Mouse (Mus musculus) hindbrain, embryonic 13.5 days (tissue): Measurements from ENCODE around the gene Gm48551. TPM values are rescaled to one million over a fixed set of nuclear protein-coding genes. Genes with fewer than 3 reads are reported as not detected.

ENCODE experiments used
- ATAC-seq: fragments of 200-750 bp; cut with Nextera tagmentation; 2 replicates; pipeline ENCODE4 v1.8.0; 2017; ENCODE audit warnings: moderate TSS enrichment; ENCODE audit not compliant: low FRiP score
- H3K27ac ChIP-seq: fragments of 300-500 bp; sonication (generic); 2 replicates; pipeline ENCODE4 v1.5.1; 2015; ENCODE audit warnings: inconsistent platforms, mild to moderate bottlenecking, moderate library complexity
- H3K27me3 ChIP-seq: fragments of 300-500 bp; sonication (generic); 2 replicates; pipeline ENCODE4 v1.6.1; 2015; ENCODE audit warnings: mild to moderate bottlenecking, inconsistent platforms
- H3K36me3 ChIP-seq: fragments of 300-500 bp; sonication (generic); 2 replicates; pipeline ENCODE4 v1.6.1; 2015; ENCODE audit warnings: mild to moderate bottlenecking, inconsistent platforms
- H3K4me1 ChIP-seq: fragments of 300-500 bp; sonication (generic); replicated peaks from 2 replicates; pipeline ENCODE4 v1.6.1; 2015; ENCODE audit warnings: inconsistent platforms
- H3K4me2 ChIP-seq: fragments of 300-500 bp; sonication (generic); 2 replicates; pipeline ENCODE4 v1.6.1; 2015; ENCODE audit warnings: inconsistent platforms, mild to moderate bottlenecking, moderate library complexity
- H3K4me3 ChIP-seq: fragments of 300-500 bp; sonication (generic); 2 replicates; pipeline ENCODE4 v1.5.1; 2015; ENCODE audit warnings: mild to moderate bottlenecking, inconsistent platforms
- H3K9ac ChIP-seq: fragments of 300-500 bp; sonication (generic); 2 replicates; pipeline ENCODE4 v1.6.1; 2015; ENCODE audit warnings: mild to moderate bottlenecking, inconsistent platforms
- H3K9me3 ChIP-seq: fragments of 300-500 bp; sonication (generic); 2 replicates; pipeline ENCODE4 v1.6.1; 2016; ENCODE audit warnings: inconsistent platforms
- WGBS: fragments of 180-500 bp; shearing (Covaris S2); methylation state at CpG from one replicate; pipeline ENCODE4 v1.1.7; 2015; 5-methylcytosine and 5-hydroxymethylcytosine counted together
- polyA plus RNA-seq: library from polyadenylated mRNA; unstranded; fragments of >200 nt; fragmentation: Nextera tagmentation; extraction: Ambion mirVana; gene quantifications from 2 replicates; pipeline ENCODE4 v1.2.1, GENCODE M21; 2015

Gene Gm48551
- polyA plus RNA-seq, 1 experiment from 2014 or later, result 6.5 TPM

DNA sequence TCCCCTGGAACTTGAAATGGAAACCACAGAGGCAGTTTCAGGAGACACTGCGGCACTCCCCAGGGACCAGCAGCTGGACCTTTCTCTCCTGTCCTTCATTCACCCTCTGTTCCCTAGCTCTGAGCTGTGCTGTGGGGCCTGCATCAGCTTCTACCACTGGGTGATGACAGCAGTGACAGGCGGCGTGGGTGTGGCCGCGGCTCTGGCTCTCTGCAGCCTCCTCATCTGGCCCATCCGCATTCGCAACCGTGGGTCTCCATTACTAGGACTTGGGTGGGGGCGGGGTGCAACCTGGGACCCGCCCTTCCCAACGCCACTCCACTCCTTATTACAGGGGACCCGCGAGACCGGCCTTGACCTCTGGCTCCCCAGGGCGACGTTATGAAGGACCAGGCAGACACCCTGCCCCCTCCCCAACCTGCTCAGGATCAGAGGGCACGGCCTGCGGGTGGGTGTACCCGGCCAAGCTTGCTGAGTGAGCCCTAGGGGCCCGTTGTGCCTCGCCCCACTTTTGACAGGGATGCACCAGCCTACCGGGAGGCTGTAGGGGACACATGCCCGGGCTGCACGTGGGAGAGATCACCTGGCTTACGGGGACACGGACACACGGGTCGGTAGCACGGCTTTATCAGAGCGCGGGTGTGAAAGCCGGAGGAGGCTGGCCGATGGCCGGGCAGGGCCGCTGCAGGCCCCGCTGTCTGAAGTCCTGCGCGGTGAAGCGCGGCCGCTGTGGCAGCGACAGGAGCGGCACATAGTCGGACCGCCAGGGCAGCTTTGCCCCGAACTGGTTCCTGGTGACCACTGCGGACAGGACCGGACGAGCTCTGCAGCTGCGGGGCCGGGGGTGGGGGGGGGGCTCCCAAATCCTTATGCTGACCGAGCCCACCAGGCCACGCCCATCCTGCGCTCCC lies 20.6 kb upstream of the Gm48551 start:
- peaks cover 42% of the 10 kb centered on the region for H3K27me3 ChIP-seq
- H3K4me2 ChIP-seq, result peak overlapping the region; percentile 52
- H3K27ac ChIP-seq, result no peak overlapping the region
- no peaks in the 10 kb centered on the region for H3K9me3 ChIP-seq
- H3K4me1 ChIP-seq, result peaks cover 54% of the 10 kb centered on the region
- peak overlapping the region; percentile 30 for H3K4me3 ChIP-seq
- H3K36me3 ChIP-seq, result peaks cover 43% of the 10 kb centered on the region
- ATAC-seq, result no peak
- WGBS, result 10% methylated on average over 54 of the region's 54 CpGs
- H3K9ac ChIP-seq, result peak overlapping the region; percentile 63

DNA sequence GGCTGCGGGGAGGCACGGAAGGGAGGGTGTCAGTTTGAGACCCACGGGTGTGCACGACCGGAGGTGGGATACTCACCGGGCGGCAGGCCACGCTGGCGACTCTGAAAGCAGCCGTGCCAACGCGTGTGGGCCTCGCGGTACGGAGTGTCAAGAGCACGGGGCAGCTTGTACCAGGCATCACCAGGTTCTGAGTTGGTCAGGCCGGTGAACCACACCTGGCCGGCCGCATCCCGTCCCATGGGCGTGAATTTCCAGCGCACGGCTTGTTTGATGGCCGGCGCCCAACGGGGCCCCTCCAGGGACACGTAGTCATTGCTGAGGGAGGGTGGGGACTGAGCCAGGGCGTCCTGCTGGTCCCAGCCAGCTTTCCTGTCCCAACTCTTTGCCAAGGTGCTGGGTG lies 19.6 kb upstream of the Gm48551 start:
- ATAC-seq, result no peak
- 12% methylated on average over 28 of the region's 28 CpGs for WGBS
- peak overlapping the region; percentile 63 for H3K9ac ChIP-seq
- H3K27ac ChIP-seq, result no peak overlapping the region
- peaks cover 36% of the 10 kb centered on the region for H3K27me3 ChIP-seq
- peaks cover 53% of the 10 kb centered on the region for H3K36me3 ChIP-seq
- H3K4me1 ChIP-seq, result peaks cover 47% of the 10 kb centered on the region
- H3K4me3 ChIP-seq, result peak overlapping the region; percentile 30; the same call in 1 of the 2 replicates
- H3K4me2 ChIP-seq, result peak overlapping the region; percentile 52
- H3K9me3 ChIP-seq, result no peaks in the 10 kb centered on the region

DNA sequence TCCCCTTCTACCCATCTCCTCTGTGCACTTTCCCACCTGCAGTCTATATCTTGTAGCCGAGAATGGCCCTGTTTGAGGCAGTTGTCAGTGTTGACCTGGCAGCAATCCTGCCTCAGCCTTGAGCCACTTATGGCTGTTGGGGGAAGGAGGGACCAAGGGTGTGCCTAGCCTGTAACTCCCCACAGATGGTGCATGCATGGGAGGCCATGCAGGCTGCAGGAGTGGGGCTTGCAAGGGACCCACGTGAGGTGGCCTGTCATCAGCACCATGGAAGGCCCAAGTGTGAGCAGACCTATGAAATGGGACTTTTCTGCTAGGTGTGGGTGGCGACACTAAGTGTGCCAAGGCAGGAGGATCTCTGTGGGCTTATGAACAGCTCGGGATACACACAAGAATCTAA lies 19.2 kb upstream of the Gm48551 start:
- Histone ChIP-seq H3K9me3 (no peaks in the 10 kb centered on the region), H3K36me3 (peaks cover 57% of the 10 kb centered on the region), H3K27me3 (peaks cover 34% of the 10 kb centered on the region), H3K4me1 (peaks cover 47% of the 10 kb centered on the region), H3K4me2 (no peak overlapping the region), H3K27ac (no peak overlapping the region), H3K4me3 (0 out of 2 replicates have a peak overlapping the region, but pooled peaks have one; percentile 30), H3K9ac (peak overlapping the region; percentile 63; the same call in 1 of the 2 replicates)
- ATAC-seq, result no peak
- WGBS, result 36% methylated on average over 4 of the region's 4 CpGs

DNA sequence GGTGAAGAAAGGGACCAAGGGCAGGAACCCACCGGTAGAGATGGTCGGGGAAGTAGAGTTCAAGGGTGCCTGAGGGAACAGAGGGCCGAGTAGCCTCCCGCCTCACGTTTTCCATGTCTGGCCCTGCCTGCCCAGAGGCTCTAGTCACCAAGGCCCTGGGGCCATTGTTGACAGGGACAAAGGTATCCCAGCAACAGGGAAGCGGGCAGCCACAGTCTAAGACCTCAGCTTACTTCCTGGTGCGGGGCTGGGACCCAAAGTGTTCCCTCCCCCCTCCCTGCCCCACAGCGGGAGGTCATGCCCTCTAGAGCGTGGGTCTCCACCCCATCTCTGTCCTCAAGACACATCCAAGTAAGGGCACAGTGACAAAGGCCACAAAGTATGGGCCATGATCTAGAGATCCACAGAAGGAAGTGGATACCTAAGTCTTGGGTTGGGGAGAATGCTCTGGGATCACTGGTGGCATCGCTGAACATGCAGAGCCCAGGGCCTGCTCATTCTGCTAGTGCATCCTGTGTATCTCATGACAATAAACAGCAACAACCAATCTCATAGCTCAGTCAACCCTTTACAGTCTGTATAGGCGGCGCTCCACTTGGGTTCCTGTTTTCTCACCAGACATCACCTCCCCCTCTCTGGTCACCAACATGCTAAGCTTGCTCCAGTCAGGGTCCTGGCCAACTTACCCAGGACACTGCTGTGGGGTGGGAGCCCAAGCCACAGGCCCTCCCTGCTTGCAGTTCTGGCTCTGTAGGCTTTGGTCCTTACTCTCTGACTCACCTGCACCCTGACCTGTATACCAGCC lies 18.4 kb upstream of the Gm48551 start, which contains the start of gene 4930404N11Rik:
TSS of gene 4930404N11Rik (minus strand) at position 145 of the 805 bp plus-strand sequence.
- peak within 1 kb of the TSS; percentile 26; the same call in 1 of the 2 replicates for H3K27ac ChIP-seq
- peak within 1 kb of the TSS; percentile 63 for H3K9ac ChIP-seq
- H3K4me2 ChIP-seq, result peak within 1 kb of the TSS; percentile 52
- peaks cover 65% of the 10 kb centered on the region for H3K36me3 ChIP-seq
- H3K4me3 ChIP-seq, result peak within 1 kb of the TSS; percentile 30; the same call in 1 of the 2 replicates
- no peaks in the 10 kb centered on the region for H3K9me3 ChIP-seq
- no peak; the same call in 1 of the 2 replicates for ATAC-seq
- H3K27me3 ChIP-seq, result peaks cover 34% of the 10 kb centered on the region
- WGBS, result 18% methylated on average over 12 of the region's 12 CpGs
- H3K4me1 ChIP-seq, result peaks cover 42% of the 10 kb centered on the region

DNA sequence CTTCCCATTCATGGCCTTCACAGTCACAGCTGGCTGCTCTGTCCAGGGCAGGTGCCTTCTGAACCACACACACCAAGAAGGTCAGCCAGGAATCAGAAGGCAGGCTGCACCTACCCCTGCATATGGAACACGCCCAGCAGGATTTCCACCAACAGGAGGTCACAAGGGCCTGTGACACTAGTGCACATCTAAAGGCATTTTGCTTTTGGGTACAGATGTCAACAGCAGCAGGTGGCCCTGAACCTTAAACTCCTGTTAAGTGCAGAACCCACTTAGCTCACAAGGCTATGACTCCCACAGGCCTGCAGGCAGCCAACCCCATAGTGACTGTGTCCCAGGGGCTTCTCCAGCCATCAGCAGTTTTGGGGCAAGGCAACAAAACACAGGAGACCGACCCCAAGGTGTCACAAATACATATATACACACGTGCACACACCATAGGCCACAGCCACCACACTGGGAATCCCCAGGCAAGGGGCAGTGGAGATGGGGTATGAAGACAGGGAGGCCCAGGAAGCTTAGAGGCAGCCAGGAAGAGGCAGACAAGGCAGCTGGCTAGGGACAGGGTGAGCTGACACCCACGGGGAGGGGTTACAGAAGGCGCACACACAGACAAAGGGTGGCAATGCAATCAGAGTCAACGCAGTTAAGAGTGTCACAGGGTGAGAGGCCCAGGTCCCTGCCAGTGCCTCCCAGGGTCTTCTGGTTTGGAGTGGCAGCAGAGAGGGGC lies 17.6 kb upstream of the Gm48551 start:
- no peaks in the 10 kb centered on the region for H3K9me3 ChIP-seq
- H3K27me3 ChIP-seq, result peaks cover 34% of the 10 kb centered on the region
- no peak overlapping the region for H3K4me2 ChIP-seq
- no peak overlapping the region for H3K9ac ChIP-seq
- ATAC-seq, result no peak
- 0 out of 2 replicates have a peak overlapping the region, but pooled peaks have one; percentile 26 for H3K27ac ChIP-seq
- H3K4me1 ChIP-seq, result peaks cover 38% of the 10 kb centered on the region
- WGBS, result 74% methylated on average over 6 of the region's 6 CpGs
- no peak overlapping the region for H3K4me3 ChIP-seq
- peaks cover 67% of the 10 kb centered on the region for H3K36me3 ChIP-seq

DNA sequence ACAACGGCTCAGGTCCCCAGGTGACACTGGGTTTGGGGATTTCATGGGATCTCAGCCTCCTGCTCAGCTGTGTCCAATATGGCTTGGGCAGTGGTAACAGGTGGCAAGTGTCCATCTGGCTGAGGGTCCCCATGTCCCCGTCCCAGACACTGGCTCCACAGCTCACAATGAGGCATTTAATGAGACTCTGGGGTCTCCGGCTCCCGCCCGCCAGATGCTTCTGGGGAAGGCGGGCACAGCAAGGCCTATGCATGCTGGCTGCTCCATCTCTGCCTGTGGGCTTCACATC lies 17.1 kb upstream of the Gm48551 start:
- Histone ChIP-seq H3K27ac (no peak overlapping the region), H3K27me3 (peaks cover 34% of the 10 kb centered on the region), H3K9ac (no peak overlapping the region), H3K9me3 (no peaks in the 10 kb centered on the region), H3K4me3 (no peak overlapping the region), H3K4me2 (no peak overlapping the region), H3K4me1 (peaks cover 38% of the 10 kb centered on the region), H3K36me3 (peaks cover 65% of the 10 kb centered on the region)
- no peak for ATAC-seq
- WGBS, result 68% methylated on average over 6 of the region's 6 CpGs

DNA sequence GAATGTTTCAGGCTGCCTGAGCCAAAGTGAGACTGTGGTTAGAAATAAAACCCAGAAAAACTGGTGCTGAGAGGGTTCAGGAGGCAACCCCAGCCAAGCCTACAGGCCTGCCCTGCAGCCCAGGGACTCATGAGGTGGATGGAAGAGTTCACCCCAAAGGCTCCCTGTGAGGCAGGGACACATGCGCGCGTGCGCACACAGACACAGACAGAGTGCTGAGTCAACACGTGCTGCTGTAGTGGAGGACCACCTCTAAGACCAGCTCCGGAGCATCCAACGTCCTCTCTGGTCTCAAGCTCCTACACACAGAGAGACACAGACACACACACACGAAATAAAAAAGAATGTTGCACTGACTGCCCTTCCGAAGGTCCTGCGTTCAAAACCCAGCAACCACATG lies 8.9 kb upstream of the Gm48551 start:
- Histone ChIP-seq H3K27ac (no peak overlapping the region), H3K4me2 (no peak overlapping the region), H3K4me1 (peaks cover 37% of the 10 kb centered on the region), H3K9ac (peak overlapping the region; percentile 13; the same call in 1 of the 2 replicates), H3K36me3 (peaks cover 49% of the 10 kb centered on the region), H3K4me3 (no peak overlapping the region), H3K9me3 (no peaks in the 10 kb centered on the region), H3K27me3 (no peaks in the 10 kb centered on the region)
- ATAC-seq, result no peak
- WGBS, result 94% methylated on average over 10 of the region's 10 CpGs

DNA sequence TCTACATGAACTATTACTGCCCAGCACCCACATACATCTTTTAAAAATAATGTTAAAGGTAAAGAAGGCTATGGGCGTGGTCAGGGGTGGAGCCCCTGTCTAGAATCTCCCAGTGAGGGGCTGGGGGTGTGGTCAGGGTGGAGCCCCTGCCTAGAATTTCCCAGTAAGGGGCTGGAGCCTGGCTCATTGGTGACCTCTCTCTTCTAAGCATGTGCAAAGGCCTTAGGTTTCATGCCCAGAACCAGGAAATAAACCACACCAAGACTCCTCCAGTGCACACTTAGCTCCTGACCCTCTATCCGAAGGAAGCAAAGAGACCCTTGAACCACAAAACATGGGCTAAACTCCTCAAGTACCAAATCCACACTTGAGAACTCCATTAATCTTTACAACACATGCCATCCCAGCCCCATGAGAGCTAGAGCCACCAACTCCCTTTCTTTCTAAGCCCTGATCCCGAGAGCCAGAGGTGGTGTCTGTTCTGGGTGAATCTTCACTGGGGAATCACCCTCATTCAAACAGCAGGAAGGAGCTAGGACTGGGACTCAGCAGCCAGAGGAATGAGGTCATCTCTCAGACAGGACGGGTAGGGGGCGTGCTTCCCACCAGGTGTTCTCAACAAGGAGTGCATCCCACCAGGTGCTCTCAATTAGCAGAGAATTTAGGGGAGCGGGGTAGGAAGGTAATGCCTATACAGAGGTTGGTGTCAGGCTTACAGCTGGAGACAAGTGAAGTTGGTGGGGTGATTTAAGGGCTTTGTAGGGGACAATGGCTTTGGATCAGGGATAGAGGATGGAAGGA lies 7.5 kb upstream of the Gm48551 start:
- 49% methylated on average over 6 of the region's 6 CpGs for WGBS
- Histone ChIP-seq H3K4me2 (peak overlapping the region; percentile 92), H3K27ac (no peak overlapping the region), H3K4me3 (peak overlapping the region; percentile 74), H3K4me1 (peaks cover 37% of the 10 kb centered on the region), H3K9me3 (no peaks in the 10 kb centered on the region), H3K27me3 (no peaks in the 10 kb centered on the region), H3K36me3 (peaks cover 35% of the 10 kb centered on the region), H3K9ac (peak overlapping the region; percentile 95)
- no peak for ATAC-seq

DNA sequence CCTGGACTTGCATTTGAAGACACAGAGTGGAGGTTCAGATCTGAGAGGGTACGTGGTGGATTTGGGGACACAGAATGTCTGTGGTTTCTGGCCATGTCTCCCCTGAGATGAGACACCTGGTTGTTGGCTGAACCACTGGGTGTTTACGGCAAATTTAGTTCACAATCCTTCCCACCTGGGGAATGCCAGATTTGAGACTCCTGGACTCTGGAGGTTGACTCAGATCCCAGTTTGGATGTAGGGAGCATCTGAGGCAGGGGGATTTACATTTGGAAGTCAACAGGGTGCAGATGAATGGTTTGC lies 7.0 kb upstream of the Gm48551 start:
- peaks cover 37% of the 10 kb centered on the region for H3K4me1 ChIP-seq
- H3K9me3 ChIP-seq, result no peaks in the 10 kb centered on the region
- H3K9ac ChIP-seq, result peak overlapping the region; percentile 95
- WGBS, result 56% methylated on average over 2 of the region's 2 CpGs
- H3K4me3 ChIP-seq, result peak overlapping the region; percentile 74
- ATAC-seq, result no peak
- no peaks in the 10 kb centered on the region for H3K27me3 ChIP-seq
- peaks cover 34% of the 10 kb centered on the region for H3K36me3 ChIP-seq
- peak overlapping the region; percentile 92 for H3K4me2 ChIP-seq
- no peak overlapping the region for H3K27ac ChIP-seq

DNA sequence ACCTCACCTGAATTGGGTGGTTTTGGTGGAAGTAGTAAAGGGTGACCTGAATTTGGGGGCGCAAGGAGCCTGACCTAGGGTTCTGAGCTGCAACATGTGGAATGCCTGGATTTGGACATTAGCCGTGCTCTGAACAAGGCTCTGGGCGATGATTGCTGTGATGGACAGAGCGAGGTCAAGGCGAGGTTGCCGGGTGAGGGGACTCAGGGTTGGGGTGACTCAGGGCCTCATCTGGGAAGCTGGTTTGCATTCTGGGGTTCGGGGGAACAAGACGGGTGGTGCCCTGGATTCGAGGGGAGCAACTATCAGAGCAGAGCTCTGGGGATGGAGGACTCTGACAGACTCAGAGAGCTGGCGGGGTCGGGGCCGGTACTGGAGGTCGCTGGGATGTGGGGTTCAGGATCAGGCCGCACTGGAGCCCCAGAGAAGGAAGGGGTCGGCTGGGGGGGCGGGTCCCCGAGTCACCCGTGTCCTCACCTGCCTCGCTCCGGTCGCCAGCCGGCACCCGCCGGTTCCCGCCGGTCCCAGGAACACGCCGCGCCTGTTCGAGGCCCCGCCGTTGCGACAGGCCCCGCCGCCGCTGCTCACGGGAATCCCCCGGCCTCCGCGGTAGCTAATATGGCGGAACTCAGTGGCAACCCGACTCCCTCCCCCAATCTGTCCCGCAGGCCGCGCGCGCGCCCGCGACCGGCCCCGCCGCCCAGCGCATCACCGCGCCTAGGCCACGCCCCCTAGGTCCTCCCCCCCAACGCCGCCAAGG lies 6.3 kb upstream of the Gm48551 start, which contains the start of gene Fzr1:
TSS of gene Fzr1 (minus strand) at position 724 of the 760 bp plus-strand sequence.
- Histone ChIP-seq H3K4me2 (peak within 1 kb of the TSS; percentile 92), H3K4me3 (peak within 1 kb of the TSS; percentile 74), H3K9ac (peak within 1 kb of the TSS; percentile 95), H3K9me3 (no peaks in the 10 kb centered on the region), H3K27me3 (no peaks in the 10 kb centered on the region), H3K4me1 (peaks cover 37% of the 10 kb centered on the region), H3K27ac (peak within 1 kb of the TSS; percentile 85), H3K36me3 (peaks cover 28% of the 10 kb centered on the region)
- ATAC-seq, result peak; percentile 76
- whole genome bisulfite sequencing, result under 1% methylated on average over 58 of the region's 59 CpGs
